Mouse (Mus musculus) layer of hippocampus, adult 18-20 months (tissue): ENCODE data around the gene Pigc. TPM values are rescaled to one million over a fixed set of nuclear protein-coding genes. Genes with fewer than 3 reads are reported as not detected.

Experiments used
- DNase-seq, 2 experiments: peaks; one replicate each; pipeline ENCODE4 v3.0.0; 2022; ENCODE audit warnings: low spot score in 2 of 2
- total RNA-seq, 2 experiments: library from RNA; stranded (reverse); gene quantifications; 2 replicates each; pipeline ENCODE4 v1.2.3; 2021

Pigc gene
- total RNA-seq, 2 experiments from 2014 or later = 13.7 to 14.4 TPM

DNA sequence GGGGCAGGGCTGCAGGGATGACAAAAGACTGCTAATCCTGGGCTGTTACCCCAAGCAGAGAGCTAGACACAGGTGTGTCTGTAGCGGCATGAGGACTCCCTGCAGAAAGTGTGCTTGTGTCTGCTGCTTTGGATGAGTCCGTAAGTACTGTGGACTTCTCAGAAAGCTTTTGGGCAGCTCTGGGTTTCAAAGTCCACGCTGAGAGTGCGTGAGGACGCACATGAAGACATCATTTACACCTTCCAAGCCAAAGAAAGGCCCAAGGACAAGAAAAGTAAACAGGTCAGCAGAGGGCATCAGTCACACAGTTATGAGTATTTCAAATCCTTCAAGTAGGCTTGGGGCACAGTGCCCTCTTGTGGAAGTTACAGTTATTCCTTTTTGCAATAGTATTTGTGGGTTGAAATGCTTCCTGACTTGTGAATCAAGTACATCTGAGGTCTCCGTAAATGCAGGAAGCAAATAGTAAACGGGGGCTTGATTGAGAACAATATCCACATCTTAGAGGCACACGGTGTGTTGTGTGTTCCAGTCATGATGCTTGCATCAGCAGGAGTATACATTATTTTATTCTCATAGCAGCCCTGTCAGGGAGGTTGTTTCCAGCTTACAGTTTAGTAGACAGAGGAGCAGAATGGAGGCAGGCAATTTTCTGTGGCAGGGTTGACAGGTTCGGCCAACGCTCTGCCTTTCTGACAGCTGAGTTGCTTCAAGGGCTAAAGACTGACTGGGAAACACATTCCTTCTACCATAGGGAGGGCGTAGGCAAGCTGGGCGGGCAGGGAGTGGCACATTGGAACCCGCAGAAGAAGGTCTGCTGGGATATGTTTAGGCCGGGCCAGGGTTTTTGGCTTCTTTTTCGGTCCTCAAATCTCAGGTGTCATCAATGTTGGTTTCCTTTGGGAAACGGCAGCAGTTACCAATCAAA is 7.5 kb downstream of the Pigc start:
- peak; percentile 74 to 91 for DNase-seq

DNA sequence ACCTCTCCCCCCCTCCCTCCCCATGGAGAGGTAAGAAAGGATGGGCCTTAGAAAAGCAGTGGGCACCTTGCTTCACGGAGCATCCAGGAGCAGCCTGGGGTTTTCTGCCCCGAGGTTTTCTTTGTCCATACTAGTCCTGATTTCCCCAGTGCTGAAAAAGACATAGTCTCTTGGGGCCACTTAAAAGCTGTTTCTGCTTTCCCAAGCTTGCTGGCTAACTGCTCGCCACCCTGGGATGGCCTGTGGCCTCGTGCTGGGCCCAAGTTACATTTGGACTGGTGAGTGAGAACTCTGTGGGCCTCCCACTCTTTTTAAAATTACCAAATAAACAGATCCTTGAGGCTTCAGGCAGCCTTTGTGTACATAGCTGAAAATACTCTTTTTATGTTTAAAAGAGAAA is 8.3 kb downstream of the Pigc start:
- no peak for DNase-seq

DNA sequence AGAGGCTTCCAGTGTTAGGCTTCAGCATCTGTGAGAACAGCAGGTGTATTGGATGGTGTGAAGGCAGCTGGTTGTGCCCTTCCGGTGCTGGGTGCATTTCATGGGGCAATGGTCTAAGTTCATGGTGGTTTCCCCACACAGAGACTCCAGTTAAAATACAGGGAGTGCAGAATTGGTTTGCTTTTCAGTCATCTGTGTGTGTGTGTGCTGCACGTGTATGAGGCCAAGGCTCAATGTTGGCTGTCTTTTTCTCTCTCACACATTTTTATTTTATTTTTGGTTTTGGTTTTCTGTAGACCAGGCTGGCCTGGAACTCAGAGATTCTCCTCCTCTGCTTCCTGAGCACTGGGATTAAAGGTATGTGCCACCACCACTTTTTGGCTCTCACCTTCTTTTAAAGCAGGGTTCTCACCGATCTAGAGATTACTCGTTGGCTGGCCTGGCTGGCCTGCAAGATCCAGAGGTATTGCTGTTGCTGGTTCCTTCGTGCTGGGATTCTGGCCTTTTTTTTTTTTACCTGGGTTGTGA is 9.3 kb downstream of the Pigc start:
- no peak for DNase-seq

DNA sequence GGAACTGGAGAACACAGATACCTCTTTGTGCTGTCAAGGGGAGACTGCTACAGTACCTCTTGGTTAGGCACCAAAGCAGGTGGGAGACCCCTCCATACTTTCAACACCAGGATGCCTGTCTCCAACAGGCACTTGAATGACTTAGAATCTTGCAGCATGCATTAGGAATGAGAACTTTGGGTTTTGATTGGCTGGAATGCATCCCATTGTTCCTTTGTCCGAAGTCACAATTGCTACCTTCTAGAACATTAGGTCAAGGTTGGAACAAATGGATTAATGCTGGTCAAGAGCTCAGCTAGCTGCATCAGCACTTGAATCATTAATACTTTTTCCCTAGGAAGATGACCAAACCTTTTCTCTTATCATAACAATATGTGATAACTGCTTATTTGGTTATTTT is 10.6 kb downstream of the Pigc start, which contains the start of gene 4930558K02Rik:
Gene 4930558K02Rik (minus strand): TSS at position 101 of the 400 bp plus-strand sequence.
- DNase-seq = no peak

DNA sequence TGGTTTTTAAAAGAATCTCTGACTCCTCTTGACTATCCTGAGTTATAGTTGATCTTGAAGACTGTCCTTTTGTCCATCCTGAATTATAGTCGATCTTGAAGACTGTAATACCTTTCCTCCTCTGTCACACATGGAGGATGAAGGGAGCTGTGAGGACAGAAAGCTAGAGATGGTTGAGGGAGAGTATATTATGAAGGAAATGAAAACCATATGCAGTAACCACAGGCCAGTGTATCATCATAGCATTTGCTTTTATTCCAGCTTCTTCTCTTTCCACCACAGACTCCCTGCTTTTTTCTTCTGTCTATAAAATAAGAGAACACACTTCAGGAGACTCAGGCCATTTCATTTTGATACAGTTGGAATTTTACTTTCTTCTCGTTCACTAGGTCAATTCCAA is 11.1 kb downstream of the Pigc start:
- DNase-seq = no peak

DNA sequence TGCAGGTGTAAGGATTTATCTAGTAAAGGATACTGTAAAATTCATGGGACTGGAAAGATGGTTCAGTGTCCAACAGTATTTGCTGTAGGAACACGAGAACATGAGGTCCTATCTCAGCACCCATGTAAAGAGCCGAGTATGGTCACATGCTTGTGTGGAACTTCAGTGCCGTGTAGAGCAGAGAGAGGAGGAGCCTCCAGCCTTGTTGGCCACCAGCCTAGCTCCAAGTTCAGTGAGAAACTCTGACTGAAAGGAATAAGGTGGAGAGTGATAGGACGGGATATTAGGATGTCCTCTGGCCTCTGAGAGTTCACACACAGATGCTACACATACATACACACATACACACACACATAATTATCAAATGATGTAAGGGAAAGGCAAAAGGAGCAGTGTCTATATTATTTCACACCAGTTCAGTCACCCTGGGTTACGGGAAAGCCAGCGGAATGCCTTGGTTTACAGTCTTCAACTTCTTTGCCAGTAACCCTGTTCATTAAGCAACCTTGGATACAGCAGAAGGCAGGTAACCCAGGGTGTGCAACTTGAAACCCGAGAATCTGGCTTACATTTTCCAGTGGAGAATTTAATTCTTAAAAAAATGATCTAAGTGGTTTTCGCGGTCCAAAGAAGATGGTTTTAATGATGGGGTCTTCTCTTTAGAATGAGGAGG is 11.8 kb downstream of the Pigc start:
- no peak for DNase-seq

DNA sequence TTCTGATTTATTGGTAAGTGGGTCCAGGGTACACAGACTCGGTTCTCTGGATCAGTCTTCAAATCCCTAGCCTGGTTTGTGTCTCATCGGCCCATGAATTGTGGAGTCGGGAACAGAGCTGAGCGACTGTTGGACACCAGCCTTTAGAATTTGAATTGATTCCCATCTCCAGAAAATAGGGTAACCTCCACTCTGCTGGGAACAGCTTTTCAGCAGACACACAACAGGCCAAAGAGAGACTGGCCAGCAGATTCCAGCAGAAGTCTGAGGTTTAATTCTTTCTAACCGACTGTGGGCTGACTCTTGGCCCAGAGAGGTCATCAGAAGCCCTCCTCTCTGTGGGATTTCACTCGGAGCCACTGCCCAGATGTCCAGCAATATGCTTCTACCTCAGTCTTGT is 14.5 kb downstream of the Pigc start:
- DNase-seq = no peak

DNA sequence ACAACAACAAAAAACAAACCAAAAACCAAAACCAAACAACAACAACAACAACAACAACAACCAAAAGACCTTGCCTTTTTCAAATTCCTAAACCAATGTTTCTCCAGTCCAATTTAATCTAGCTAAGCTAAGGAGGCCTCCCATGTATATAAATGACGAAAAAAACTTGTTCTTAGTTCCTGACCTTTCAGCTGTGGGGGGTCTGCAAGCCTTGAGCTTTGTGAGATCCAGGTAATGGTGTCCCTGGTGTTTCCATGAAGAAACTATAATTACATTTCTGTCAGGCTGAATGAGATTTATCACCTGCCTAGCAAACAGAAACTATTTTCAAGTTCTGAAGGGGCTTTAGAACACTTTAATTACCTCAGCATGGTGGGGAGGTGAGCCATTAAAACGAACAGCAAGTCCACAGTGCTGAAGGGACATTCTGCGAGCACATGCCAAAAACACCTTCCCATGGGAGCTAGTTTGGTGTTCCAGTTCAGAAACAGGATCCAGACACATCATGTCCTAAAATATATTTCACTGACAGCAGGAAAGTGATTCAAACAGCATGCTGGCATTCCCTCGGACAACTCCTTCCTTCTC is 15.1 kb downstream of the Pigc start:
- no peak for DNase-seq

DNA sequence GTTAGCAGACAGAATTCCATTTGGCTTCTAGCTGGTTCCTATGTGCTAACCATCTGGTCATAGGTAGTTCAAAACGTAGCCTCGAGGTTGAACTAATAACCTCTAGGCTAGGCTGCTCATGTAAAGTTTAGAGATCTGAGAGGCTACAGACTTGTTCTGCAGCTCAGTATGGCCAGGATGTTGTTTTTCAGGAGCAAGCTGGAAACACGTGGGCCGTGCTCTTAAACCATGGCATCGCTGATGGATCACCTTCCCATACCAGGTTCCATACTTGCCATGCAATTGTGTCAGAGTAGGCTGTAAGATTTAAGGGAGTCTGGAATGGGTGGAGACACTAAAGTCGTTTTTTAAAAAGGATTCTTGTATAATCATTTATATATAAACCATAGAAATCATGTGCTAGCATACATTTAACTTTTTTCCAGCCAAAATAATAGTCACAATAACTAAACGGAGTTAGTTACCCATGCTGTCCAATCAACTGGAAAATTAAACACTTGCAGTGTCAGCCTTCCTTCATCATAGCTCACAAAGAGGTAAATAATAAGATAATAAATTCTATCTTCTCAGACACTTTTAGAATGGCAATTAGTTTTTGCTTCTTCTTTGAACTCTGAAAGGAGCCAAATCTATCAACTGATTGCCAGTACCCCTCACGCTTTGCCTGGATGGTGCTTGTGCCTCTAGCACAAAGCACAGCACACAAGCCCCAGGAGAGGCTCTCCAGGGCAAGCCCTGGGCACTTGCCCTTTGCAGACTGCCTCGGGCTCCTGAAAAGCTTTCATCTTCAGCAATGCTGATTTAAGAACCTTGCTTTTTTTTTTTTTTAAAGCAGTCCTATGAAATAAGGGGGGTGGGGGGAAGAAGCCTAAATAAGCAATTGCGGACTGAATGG is 21.9 kb downstream of the Pigc start:
- no peak for DNase-seq

DNA sequence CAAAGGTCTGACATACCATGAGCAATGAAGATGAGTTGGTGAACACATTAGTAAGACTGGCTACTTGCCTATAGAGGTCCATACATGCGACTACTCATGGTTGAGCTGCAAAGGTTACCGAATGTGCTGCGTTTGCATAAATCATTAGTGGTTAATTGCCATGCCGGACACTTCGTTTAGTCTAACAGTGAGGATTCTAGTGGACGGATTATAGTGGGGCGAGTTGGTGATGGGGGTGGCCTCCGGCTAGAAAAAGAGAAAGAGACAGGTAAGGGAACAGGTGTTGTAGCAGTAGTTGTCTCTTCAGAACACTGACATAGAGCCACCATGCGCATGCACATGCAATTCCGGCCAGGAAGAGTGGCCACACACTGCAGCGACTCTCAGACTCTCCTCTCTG is 22.9 kb downstream of the Pigc start:
- no peak for DNase-seq

DNA sequence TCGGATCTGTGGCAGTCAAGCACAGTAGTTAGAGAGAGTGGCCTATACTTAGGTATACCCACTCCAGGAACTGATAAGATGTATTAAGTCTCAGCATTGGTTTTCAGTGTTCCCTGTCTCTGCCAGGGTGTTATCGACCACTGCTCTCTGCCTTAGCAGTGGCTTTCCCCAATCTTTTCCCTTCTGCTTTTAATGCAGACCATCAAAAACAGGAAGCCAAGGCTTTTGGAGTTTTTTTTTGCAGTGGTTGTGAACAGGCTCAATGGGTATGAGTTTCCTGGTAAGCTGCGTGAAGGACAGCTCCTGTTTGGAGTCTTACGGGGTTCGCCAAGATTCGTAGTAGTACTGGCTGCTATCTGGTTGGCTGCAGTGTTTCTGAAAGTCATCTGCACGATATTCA is 23.4 kb downstream of the Pigc start:
- DNase-seq = no peak

DNA sequence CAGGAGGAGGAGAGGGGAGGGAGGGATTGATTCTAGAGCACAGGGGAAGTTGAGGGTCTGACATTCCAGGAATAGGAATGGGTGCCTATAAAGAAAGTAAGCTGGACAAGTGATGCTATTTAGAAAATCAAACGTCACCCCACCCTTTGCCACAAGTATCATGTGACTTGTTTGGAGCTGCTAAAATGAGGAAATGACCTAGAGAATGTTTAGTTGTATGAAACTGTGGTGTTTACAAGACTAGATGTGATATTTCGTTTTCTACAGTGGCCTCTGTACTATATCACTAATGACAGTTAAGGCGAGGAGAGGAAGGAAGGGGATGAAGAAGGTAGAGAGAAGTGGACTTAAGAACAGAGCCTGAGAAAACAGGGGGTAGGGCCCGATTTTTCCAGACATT is 29.8 kb downstream of the Pigc start:
- no peak for DNase-seq

DNA sequence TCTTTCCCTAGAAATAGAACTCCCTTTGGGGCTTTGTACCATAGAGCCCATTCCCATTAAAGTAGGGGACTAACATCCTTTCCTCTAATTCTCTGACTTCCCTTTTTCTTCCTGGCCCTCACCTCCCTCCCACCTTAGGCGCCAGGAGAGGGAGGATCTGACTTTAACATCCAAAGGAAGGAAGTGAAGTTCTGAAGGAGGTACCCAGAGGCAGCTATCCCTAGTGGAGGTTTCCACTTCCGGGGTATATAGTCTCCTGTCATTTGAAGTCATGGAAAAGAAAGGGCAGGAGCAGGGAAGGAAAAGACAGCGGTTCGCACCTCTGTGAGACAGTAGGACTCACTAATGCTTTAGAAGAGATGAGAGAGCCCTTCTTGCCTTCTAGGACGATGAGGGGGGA is 30.4 kb downstream of the Pigc start:
- no peak for DNase-seq

DNA sequence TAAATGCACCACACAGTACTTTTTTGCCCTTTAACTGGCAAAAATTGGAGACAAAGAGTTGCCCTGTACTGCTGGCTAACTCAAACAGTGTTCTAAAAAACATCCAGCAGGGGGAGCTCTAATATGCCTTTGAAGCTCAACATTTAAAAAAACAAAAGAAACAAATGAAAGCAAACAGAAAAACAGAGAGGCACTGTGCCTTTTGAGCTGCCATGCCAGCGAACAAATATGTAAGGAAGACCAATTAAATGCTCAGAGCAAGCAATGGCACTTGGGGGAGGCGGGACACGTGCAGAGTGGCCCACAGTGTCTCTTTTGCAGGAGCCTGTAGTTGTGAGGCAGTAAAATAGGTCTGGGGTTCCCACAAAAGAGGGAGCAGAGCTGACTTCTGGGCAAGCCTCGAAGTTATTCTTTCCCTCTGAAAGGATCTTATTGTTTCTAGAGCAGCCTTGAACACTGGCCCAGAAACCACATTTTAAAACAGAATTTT is 30.9 kb downstream of the Pigc start:
- peak; percentile 50 to 85 for DNase-seq

DNA sequence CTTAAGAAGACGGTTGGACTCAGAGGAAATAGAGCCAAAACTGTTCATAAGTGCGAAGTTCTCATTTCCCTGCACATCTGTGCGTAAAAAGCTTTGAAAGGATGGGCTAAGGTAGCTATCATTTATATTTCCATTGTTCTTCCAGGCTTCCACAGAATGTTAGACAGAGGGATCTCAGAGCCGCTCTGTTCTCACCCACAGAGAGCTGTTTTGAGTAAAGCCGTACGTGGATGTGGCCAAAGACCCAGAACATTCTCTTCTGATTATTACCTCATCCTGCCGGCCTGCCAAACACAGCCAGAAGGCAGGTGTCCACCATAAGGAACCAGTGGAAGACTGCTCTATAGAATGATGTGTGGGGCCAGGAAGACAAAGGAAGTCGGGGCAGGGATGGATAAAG is 32.3 kb downstream of the Pigc start:
- no peak for DNase-seq

DNA sequence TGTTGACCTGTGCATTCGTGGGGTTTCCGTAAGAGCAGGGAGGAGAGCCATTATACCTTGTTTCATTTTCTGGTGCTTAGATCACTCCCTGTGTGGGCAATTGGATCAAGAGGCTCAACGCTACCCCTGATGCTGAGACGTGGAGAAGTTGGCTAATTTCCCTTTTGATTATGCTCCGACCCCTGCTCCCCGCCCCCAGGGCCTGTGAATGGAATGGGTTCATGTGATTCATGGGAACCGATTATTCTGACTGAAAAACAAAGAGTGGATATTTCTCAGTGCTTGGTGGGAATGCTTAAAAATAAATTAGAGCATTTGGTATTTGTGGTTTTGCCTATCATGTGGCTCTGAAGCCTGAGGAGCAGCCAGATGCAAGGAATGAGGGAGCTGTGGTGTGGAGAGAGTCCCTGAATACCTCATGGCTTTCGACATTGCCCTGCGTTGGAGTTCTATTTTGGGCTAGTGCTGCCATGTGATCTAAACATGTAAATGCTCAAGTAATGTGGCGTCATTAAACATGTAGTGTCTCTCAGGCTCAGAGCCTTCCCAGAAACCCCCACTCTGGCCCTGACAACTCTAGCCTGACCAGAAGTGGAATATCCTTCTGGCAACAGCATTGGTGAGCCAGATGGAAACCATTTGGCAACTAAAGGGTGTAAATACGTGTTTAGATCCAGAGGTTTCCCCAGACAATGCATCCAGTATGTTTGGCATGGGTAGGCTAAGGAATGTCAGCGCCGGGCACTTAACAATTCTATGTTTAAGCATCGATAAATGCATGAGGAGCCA is 34.9 kb downstream of the Pigc start:
- peak in 1 of 2 experiments; percentile 8 for DNase-seq

DNA sequence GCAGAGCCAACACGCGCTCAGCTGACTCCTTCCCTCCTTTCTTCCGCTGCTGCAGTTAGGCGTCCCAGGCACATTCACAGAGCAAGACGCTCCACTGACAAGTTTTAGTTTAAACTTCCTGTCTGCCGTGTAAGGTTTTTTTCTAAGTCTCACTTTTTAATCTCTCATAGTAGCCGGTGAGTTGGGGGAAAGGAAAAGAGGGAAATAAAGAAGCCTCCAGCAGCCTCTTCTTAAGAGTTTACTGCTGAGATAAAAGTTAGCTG is 35.5 kb downstream of the Pigc start:
- DNase-seq = no peak

DNA sequence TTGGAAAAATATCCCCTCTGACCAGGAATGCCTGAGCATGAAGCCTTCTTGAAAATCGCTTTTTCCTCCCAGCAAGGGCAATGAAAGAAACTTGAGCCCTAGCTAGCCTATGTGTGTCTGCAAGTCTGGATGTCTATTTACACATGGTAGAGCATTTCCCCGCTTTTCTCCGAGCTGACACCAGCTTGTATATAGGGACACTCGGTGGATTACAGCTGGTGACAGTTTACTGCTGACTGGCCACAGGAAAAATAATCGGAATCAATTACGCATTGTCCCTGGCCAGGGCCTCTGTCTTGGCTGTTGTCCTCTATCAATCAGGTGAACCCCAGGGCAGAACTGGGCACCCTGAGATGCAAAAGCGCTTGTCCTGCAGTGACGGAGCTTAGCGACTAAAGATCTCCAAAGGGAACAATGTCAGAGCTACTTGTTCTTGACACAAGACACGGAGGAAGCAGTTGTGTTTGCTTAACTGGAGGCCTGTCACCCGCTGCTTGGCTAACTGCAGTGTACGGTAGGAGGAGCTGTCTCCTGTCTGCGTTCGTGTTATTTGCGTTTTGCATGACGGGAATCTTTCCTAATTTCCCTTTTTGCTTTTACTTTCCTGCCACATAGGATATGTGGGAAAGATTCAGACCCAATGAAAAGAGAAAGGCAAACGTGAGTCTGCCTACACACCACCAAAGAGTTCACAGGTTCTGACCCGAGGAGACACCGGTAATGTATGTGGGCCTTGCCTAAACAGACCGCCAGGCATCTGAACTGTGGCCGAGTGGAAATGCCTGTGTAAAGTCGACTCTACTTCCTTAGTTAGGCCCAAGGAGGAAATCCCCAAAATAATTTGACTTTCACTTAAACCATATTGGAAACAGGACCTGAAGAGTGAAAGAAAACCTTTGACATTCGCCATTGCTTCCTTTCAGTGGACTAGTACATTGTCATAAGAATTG is 36.1 kb downstream of the Pigc start:
- DNase-seq = peak in 1 of 2 experiments; percentile 11

DNA sequence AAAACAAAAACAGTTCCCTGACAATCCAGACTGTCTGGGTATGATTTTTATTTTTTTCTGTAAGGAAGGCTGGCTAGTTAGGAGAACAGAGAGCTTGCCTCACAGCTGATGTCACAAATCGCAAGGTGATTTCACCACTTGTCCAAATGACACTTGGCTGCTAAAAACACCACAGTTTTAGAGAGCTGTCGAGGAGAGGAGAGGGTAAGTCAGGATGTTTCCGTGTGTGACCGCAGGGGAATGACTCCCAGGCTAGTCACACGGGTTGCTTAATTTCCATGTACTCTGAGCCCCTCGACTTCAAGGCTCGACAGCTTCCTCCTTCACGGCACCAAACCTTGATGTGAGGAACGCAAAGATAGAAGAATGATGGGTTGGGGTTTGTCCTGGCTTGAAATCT is 37.1 kb downstream of the Pigc start:
- DNase-seq = no peak
